Mouse (Mus musculus) left cerebral cortex, adult 9 months (tissue): ENCODE data around the gene Ribc2.

ENCODE experiments used
- DNase-seq, 2 experiments: peaks; one replicate each; pipeline ENCODE4 v3.0.0; 2022; ENCODE audit warnings: low spot score in 2 of 2

The Ribc2 gene

GRCm38 (mm10) chr15:85131275-85132192 is at the start of gene Ribc2, which contains the start of gene Smc1b:
Gene Ribc2, plus strand, starts transcription at chr15:85132078.
Gene Smc1b, minus strand, starts transcription at chr15:85131964.
- peak in 1 of 2 experiments; percentile 67 for DNase-seq

- DNase-seq, result no peak
Measured at GRCm38 (mm10) chr15:85085641-85086040, 46.2 kb upstream of the Ribc2 start.

- no peak for DNase-seq
Measured at GRCm38 (mm10) chr15:85132193-85132520, 279 bp downstream of the Ribc2 start.

DNA sequence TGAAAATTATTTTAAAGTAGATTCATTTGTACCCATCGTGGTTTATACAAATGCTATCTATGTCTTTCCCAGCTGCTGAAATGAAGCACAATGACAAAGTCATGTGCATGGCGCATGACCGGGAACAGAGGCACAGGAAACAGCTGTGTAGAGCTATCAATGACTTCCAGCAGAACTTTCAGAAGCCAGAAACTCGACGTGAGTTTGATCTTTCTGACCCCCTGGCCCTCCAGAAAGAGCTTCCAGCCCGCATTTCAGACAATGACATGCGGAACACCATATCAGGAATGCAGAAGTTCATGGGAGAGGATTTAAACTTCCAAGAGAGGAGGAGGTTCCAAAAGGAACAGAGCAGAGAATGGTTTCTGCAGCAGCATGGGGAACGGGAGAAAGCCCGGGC is 3.3 kb downstream of the Ribc2 start:
- no peak for DNase-seq

DNA sequence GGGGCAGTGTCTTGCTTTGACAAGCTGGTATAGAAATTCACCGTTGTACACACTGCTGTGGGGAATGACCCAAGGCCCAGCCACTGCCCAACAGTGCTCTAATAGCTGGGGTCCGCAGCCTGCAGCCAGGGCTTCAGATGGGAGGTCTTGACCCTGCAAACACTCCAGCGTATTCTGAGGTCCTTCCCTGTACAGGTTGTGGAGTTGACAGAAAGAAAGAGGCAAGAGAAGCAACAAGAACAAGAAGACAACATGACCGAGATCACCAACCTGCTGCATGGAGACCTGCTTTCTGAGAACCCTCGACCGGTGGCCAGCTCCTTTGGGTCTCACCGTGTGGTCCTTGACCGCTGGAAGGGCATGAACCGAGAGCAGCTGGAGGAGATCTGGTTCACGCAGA is 9.4 kb downstream of the Ribc2 start:
- no peak for DNase-seq

DNA sequence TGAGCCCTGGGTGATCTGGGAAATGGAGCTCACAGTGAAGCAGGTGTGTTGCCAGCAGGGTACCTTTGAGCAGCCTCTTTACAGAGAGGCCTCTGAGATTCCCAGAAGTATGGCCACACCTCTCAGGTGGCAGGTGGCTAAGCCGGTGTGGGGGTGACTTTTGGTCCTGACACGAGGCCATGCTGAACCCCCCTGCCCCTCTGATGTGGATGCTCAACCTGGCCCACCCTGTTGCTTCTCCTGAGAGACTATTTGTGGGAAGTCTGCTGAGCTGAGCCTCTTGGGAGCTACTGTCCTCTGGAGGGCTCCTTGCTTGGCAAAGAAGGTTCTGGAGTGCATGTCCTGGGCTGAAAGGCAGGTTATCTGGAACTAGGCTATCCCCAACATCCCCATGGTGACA is 10.6 kb downstream of the Ribc2 start:
- DNase-seq, result no peak

DNA sequence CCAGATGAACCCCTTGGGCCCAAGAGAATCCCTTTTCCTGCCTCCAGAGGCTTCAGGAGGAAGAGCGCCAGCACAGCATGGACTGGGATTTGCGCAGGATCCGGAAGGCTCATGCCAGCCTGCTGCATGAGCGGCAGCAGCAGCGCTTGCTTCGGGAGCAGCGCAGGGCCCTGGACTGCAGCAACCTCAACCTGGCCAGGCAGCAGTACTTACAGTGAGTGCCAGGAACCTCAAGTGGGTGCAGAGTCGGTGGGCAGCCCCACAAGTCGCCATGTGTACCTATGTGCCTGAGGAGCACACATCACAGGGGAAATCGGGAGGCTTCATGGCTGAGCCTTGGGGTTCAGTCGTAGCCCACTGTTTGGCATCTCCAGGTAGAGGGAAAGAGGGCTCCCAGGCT is 11.3 kb downstream of the Ribc2 start:
- DNase-seq, result no peak

DNA sequence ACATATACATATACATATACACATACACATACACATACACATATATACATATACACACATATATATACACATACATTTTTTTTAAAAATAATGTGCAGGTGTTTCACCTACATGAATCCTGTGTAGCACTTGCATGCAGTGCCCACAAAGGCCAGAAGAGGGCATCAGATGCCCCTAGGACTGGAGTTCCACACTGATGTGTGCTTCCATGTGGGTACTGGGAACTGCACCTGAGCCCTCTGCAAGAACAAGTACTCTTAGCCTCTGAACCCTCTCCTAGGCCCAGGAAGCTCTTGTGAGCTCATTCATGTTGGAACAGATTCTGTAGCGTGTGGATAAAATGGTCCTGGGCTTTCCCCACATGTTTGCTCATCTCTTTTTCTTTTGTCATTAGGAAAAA is 11.9 kb downstream of the Ribc2 start:
- DNase-seq, result no peak

- no peak for DNase-seq
Measured at GRCm38 (mm10) chr15:85144249-85144648, 12.4 kb downstream of the Ribc2 start.

DNA sequence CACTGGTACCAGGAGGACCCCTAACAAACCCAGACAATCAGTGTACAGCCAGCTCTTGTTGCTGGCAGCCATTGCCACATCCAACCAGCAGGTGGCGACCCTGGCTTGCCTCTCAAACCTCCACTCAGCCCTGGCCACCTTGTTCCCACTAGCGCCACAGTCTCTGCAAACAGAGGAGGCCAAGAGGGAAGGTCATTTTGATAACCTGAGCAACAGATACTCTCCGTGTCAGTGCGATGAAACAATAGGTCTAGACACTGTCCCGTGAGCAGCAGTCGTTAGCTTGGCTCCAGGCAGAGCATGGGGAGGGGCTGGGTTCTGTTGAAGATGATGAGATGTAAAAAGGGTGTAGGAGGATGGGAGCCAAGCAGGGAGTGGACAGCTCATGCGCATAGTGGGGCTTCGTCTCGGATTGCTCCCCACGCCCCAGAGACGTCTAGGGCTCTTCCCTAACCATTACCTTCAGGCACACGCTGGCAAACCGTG is 19.6 kb downstream of the Ribc2 start:
- peak in 1 of 2 experiments; percentile 75 for DNase-seq

GRCm38 (mm10) chr15:85152577-85152976 is 20.7 kb downstream of the Ribc2 start:
- DNase-seq, result no peak

GRCm38 (mm10) chr15:85154091-85154490 is 22.2 kb downstream of the Ribc2 start:
- no peak for DNase-seq

GRCm38 (mm10) chr15:85156198-85156597 is 24.3 kb downstream of the Ribc2 start:
- no peak for DNase-seq

DNA sequence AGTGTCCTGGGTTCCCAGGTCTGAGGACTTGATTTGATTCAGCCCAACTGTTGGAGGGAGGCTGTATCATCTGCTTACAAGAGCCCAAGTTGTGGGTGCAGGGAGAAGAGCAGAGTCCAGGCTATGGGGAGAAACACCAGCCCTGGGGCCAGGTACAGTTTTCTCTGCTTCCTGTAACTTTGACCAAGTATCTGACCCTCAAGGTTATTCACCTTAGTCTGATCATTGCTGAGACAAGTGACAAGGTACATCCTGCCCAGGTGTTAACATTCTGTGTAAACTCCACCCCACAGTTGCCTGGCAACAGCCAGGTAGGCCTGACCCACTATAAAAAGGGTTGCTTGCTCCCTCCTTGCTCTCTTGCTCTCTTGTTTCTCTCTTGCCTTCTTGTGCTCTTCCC is 29.5 kb downstream of the Ribc2 start:
- no peak for DNase-seq

DNA sequence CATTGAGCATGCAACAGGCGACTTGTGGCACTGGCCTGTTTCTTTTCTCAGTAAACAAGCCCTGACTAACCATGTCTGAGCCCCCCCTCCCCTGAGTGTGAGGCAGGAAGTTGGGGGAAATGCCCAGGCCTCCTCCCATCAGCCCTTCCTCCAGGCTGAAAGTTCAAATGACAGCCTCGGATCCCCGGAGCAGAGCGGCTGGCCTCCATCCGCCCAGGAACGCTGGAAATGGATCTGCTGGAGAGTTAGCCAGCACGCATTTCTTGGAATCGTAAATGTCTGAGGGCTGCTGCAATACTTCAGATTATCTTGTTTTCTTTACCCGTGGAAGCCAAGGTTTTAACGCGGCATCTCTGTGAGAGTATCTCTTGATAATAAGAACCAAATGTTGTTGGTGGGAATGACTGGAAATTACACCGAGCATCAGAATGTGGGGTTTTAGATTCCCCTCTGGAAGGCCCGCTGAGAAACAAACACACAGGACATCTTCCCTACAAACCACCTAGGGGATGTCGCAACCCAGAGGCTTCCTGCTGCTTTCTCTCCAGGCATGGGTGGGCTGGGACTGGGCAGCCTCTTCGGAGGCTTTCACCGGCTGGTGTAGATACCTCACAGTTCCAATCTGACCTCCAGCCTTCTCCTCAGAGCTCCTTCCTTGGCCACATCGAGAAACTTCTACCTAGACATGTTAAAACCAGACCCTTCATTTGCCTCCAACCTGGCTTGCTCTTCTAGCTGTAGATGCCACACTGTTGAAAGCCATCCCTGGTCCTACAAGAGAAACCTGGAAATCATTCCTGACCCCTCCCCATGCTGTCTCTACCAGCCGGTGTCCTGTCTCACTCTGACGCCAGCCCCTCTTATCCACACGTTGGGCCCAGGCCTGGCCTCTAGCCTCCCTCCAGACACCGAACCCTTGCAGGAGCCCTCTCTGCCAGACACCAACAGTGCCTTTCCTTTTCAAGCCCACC is 31.1 kb downstream of the Ribc2 start:
- no peak for DNase-seq

GRCm38 (mm10) chr15:85166433-85166933 is 34.6 kb downstream of the Ribc2 start:
- no peak for DNase-seq

DNA sequence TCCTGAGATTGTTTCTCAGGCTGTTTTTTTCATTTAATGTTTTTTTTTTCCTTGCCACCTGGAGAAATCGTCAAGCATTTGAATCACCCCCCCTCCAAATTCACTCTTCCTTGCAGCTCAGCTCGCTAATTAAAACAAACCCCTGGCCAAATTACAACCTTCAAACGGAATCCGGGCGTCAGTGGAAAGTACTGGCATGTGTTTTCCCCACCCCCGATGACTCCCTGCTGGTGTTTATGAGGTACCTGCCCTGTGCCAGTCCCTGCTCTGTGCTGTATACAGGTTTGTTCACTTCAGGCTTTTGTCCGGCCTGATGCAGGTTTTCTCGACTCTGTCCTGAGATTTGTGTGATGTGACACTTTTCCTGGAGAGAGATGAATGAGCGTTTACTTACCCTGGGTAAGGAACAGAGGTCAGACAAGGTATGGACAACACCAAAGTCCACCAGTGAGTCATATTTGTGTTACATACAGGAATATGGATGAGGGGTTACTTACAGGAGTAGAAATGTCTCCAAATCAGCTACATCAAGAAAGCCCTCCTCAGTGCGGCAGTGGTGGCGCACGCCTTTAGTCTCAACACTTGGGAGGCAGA is 35.3 kb downstream of the Ribc2 start:
- DNase-seq, result no peak

DNA sequence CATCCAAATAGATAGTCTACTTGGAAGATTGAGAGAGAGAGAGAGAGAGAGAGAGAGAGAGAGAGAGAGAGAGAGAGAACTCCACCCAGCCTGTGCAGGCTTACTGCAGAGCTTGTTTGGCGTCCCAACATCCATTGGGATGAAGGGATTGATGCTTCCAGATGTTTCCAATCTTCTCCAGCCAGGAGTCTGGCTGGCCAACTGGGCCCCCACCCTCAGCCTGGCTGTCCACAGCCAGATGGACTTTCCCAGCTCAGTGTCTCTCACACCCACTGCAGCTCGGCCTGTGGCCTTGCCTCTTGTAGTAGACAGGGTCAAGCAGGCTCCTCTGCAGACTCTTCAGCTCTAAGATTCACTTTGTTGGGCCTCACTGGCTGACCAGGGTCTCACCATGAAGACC is 40.2 kb downstream of the Ribc2 start:
- DNase-seq, result no peak

DNA sequence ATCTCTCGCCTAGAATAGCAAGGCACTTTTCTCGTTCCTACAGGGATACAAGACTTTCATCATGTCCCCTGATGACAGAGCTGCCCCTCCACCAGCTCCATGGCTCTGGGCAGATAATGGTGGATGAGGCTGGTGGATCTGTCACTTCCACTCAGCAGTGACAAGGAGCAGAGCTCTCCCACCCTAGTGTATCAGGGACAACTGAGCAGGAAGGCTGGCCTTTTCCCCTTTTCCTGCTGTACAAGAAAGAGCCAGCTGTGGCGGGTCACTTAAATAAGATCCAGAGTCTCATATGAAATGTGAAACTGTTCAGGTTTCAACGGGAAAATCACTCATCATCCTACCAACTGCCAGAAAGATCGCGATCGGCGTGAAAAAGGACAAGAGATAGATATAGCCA is 41.5 kb downstream of the Ribc2 start:
- no peak for DNase-seq

GRCm38 (mm10) chr15:85174060-85174459 is 42.2 kb downstream of the Ribc2 start:
- DNase-seq, result no peak

GRCm38 (mm10) chr15:85177576-85177975 is 45.7 kb downstream of the Ribc2 start:
- DNase-seq, result no peak

DNA sequence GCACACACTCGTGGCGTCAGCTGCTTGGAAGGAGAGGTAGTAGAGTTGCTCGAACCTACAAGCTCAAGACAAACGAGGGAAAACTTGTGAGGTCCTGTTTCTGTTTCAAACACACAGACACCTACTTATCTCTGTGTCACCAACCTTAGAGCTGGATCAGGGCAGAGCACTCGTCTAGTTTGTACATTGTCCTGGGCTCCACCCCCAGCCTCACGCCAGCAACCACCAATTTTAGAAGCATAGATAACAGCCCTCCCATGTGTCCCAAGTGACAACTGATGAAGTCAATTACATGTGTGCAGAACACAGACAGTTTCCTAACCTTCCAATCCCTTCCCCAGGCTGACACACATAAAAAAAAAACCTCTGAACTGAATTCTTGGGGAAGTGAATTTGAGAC is 46.3 kb downstream of the Ribc2 start:
- DNase-seq, result no peak
